Mouse (Mus musculus) granulocyte monocyte progenitor cell, adult 5-6 weeks (primary cell): Measurements from ENCODE around the gene Gpcpd1. TPM values are rescaled to one million over a fixed set of nuclear protein-coding genes. Genes with fewer than 3 reads are reported as not detected.
A peak's percentile ranks its signal among the peaks of the same experiment; 100 is the strongest.
"Not testable (repeated sequence)": the region's sequence is repeated elsewhere in the genome, so short reads cannot be mapped to it uniquely, and the experiment has no call there.

Experiments
- ATAC-seq: replicated peaks from 2 replicates; pipeline ENCODE4 v1.8.0; 2016; ENCODE audit warnings: mild to moderate bottlenecking, moderate TSS enrichment, inconsistent platforms; ENCODE audit not compliant: poor library complexity, severe bottlenecking
- total RNA-seq, 2 experiments: library from RNA; stranded (forward) in 1 of 2; stranded (reverse) in 1 of 2; fragments of 200-712, 200-1000 nt in 1 of 2; fragments of >200 nt in 1 of 2; fragmentation: Nextera tagmentation in 1 of 2; gene quantifications; 2 replicates each; pipeline ENCODE4 v1.2.3; 2014 to 2017

The Gpcpd1 gene
- total RNA-seq (2014; fragmentation: Nextera tagmentation) (19.9 and 26.1 TPM in 2 replicates), total RNA-seq (2017) (24.4 and 24.5 TPM in 2 replicates)

GRCm38 (mm10) chr2:132587240-132587779, at the start of gene Gpcpd1:
Gene Gpcpd1, minus strand, starts transcription at chr2:132587729.
- no peak for ATAC-seq

GRCm38 (mm10) chr2:132636534-132636933, 49.0 kb upstream of the Gpcpd1 start:
- no peak for ATAC-seq

GRCm38 (mm10) chr2:132628626-132629025, 41.1 kb upstream of the Gpcpd1 start:
- no peak for ATAC-seq

GRCm38 (mm10) chr2:132623092-132623491, 35.6 kb upstream of the Gpcpd1 start:
- ATAC-seq = no peak

GRCm38 (mm10) chr2:132617693-132618092, 30.2 kb upstream of the Gpcpd1 start:
- ATAC-seq = no peak

GRCm38 (mm10) chr2:132613581-132614188, 26.2 kb upstream of the Gpcpd1 start:
- ATAC-seq = no peak

- ATAC-seq = no peak
These were observed 24.2 kb upstream of the Gpcpd1 start for GRCm38 (mm10) chr2:132611551-132612233.

- peak; percentile 76 for ATAC-seq
These were observed 19.9 kb upstream of the Gpcpd1 start for GRCm38 (mm10) chr2:132607141-132608093.

GRCm38 (mm10) chr2:132605795-132606563, 18.4 kb upstream of the Gpcpd1 start:
- peak; percentile 56 for ATAC-seq

GRCm38 (mm10) chr2:132604922-132605321, 17.4 kb upstream of the Gpcpd1 start:
- no peak for ATAC-seq

- no peak for ATAC-seq
These were observed 16.2 kb upstream of the Gpcpd1 start for GRCm38 (mm10) chr2:132603706-132604105.

GRCm38 (mm10) chr2:132601777-132602176, 14.2 kb upstream of the Gpcpd1 start:
- no peak for ATAC-seq

GRCm38 (mm10) chr2:132600081-132600480, 12.6 kb upstream of the Gpcpd1 start:
- ATAC-seq = peak; percentile 23

GRCm38 (mm10) chr2:132599127-132599526, 11.6 kb upstream of the Gpcpd1 start:
- ATAC-seq = peak; percentile 63

GRCm38 (mm10) chr2:132597866-132598480, 10.4 kb upstream of the Gpcpd1 start:
- peak; percentile 21 for ATAC-seq

- ATAC-seq = peak; percentile 45
These were observed 9.7 kb upstream of the Gpcpd1 start for GRCm38 (mm10) chr2:132597226-132597625.

- peak; percentile 60 for ATAC-seq
These were observed 8.2 kb upstream of the Gpcpd1 start for GRCm38 (mm10) chr2:132595601-132596235.

GRCm38 (mm10) chr2:132592126-132592525, 4.6 kb upstream of the Gpcpd1 start:
- ATAC-seq = no peak

GRCm38 (mm10) chr2:132591579-132591978, 4.0 kb upstream of the Gpcpd1 start:
- ATAC-seq = not testable (repeated sequence)
